Mouse (Mus musculus) MEL (cell line): ENCODE measurements around the gene Ptprz1.
"Not testable (repeated sequence)": the region's sequence is repeated elsewhere in the genome, so short reads cannot be mapped to it uniquely, and the experiment has no call there.

Experiments
- CTCF ChIP-seq, 3 experiments: IDR thresholded peaks in 2 of 3; conservative IDR thresholded peaks in 1 of 3; 2 replicates each; pipeline ENCODE4 v1.5.1; 2011 to 2012; ENCODE audit warnings: low read length in 3 of 3, low read depth in 2 of 3, mild to moderate bottlenecking in 2 of 3, improper control_type of control experiment in 1 of 3, inconsistent platforms in 1 of 3, mixed read lengths in 1 of 3, moderate library complexity in 1 of 3; ENCODE audit not compliant: control insufficient read depth in 1 of 3, insufficient read depth in 1 of 3, poor library complexity in 1 of 3, severe bottlenecking in 1 of 3
- ETS1 ChIP-seq: IDR thresholded peaks from 2 replicates; pipeline ENCODE4 v1.6.1; 2012; ENCODE audit warnings: low read depth, mild to moderate bottlenecking, inconsistent platforms, low read length, improper control_type of control experiment, moderate library complexity
- MXI1 ChIP-seq: IDR thresholded peaks from 2 replicates; pipeline ENCODE4 v1.6.1; 2011; ENCODE audit warnings: mild to moderate bottlenecking, low read depth, low read length, improper control_type of control experiment
- POLR2A ChIP-seq, 2 experiments: IDR thresholded peaks; 2 replicates each; pipeline ENCODE4 v1.6.1; 2011 to 2012; ENCODE audit warnings: low read length in 2 of 2, mild to moderate bottlenecking in 2 of 2, control low read depth in 1 of 2, improper control_type of control experiment in 1 of 2, low read depth in 1 of 2, moderate library complexity in 1 of 2; ENCODE audit not compliant: control insufficient read depth in 1 of 2, insufficient read depth in 1 of 2, poor library complexity in 1 of 2
- SIN3A ChIP-seq: IDR thresholded peaks from 2 replicates; pipeline ENCODE4 v1.6.1; 2012; ENCODE audit warnings: low read length, improper control_type of control experiment, inconsistent platforms
- TBP ChIP-seq: IDR thresholded peaks from 2 replicates; pipeline ENCODE4 v1.8.0; 2011; ENCODE audit warnings: low read depth, low read length, improper control_type of control experiment
- USF2 ChIP-seq, 2 experiments: IDR thresholded peaks; 2 replicates each; pipeline ENCODE4 v1.6.1; 2011 to 2012; ENCODE audit warnings: improper control_type of control experiment in 2 of 2, low read length in 2 of 2, borderline replicate concordance in 1 of 2, inconsistent platforms in 1 of 2, low read depth in 1 of 2, mild to moderate bottlenecking in 1 of 2; ENCODE audit not compliant: insufficient read depth in 1 of 2

GRCm38 (mm10) chr6:23090346-23091055 is 215.2 kb downstream of the Ptprz1 start:
- TF ChIP-seq SIN3A; CTCF (IDR thresholded peaks at IDR 0.05 in 2 of 3, conservative IDR thresholded peaks at IDR 0.05 in 1 of 3; ENCODE audit: control insufficient read depth in 1 of 3, insufficient read depth in 1 of 3, low read depth in 2 of 3, low read length in 3 of 3, poor library complexity in 1 of 3, severe bottlenecking in 1 of 3); POLR2A (IDR thresholded peaks at IDR 0.05; ENCODE audit: control insufficient read depth in 1 of 2, insufficient read depth in 1 of 2, low read depth in 1 of 2, low read length in 2 of 2, poor library complexity in 1 of 2); ETS1; TBP; MXI1; USF2 (IDR thresholded peaks at IDR 0.05; ENCODE audit: borderline replicate concordance in 1 of 2, insufficient read depth in 1 of 2, low read depth in 1 of 2, low read length in 2 of 2): not testable (repeated sequence)
